Comparison of ENCODE assay signal across 14 mouse cellular contexts in genomic region chr17:83246090-83246489, GRCm38 (mm10). TPM values are rescaled to one million over a fixed set of nuclear protein-coding genes. Genes with fewer than 3 reads are reported as not detected.
A peak's percentile ranks its signal among the peaks of the same experiment; 100 is the strongest.
DNase-seq lines count a peak whose midpoint lies in the region; ATAC-seq and TF ChIP-seq lines count a peak whose summit lies in the region.
"Had no signal": no experiment of that assay in that cellular context is flagged by ENCODE, and none has a peak within 500 bp of the region (broad histone marks: within the 10 kb centered on the region; RNA-seq: fewer than 3 reads in every experiment).

No protein-coding gene starts in this region.

- 0 out of 2 replicates have a peak, but pooled peaks cover 6% of the 10 kb centered on the region for H3K4me1 ChIP-seq in kidney, postnatal 0 days (replicated peaks; ENCODE audit: insufficient read depth, low read length)
- H3K4me1 ChIP-seq in forebrain, embryonic 16.5 days (replicated peaks; ENCODE audit: control insufficient read depth, insufficient read depth, low read length), result peaks cover 5% of the 10 kb centered on the region
- H3K4me1 ChIP-seq in midbrain, embryonic 13.5 days (replicated peaks), result 0 out of 2 replicates have a peak, but pooled peaks cover 4% of the 10 kb centered on the region

- 28% methylated on average over 7 of the region's 7 CpGs for WGBS in kidney, postnatal 0 days
- WGBS in forebrain, embryonic 16.5 days, result 45% methylated on average over 7 of the region's 7 CpGs
- 52% methylated on average over 7 of the region's 7 CpGs for WGBS in midbrain, embryonic 13.5 days

- no peak overlapping the region for H3K4me3 ChIP-seq in kidney, postnatal 0 days (replicated peaks; ENCODE audit: low read depth, low read length)
- H3K4me3 ChIP-seq in forebrain, embryonic 16.5 days (replicated peaks; ENCODE audit: low read length), result no peak overlapping the region
- no peak overlapping the region for H3K4me3 ChIP-seq in midbrain, embryonic 13.5 days (replicated peaks)
- H3K4me3 ChIP-seq: gastrocnemius, adult 2 months; kidney, embryonic 15.5 days had no signal

- peak; percentile 31 for DNase-seq in kidney, postnatal 0 days (ENCODE audit: low spot score)
- DNase-seq in kidney, postnatal 36 days, result no peak
- peak; percentile 73 for DNase-seq in brain, embryonic 14.5 days (ENCODE audit: low read depth)
- no peak for DNase-seq in adrenal gland, postnatal 25 days
- DNase-seq in spleen, adult 18-20 months, result no peak
- DNase-seq: cerebellum, adult 8-10 months; gastrocnemius, adult 2 months; lung, postnatal 4 days; thymus, postnatal 14 days had no signal

- no peak for ATAC-seq in kidney, postnatal 0 days (replicated peaks; ENCODE audit: low FRiP score, low read depth)
- peak; percentile 49; the same call in 1 of the 2 replicates for ATAC-seq in forebrain, embryonic 16.5 days
- peak; percentile 58 for ATAC-seq in midbrain, embryonic 13.5 days

- no peaks in the 10 kb centered on the region for H3K36me3 ChIP-seq in kidney, postnatal 0 days (ENCODE audit: insufficient read depth, low read length)
- no peaks in the 10 kb centered on the region for H3K36me3 ChIP-seq in forebrain, embryonic 16.5 days (ENCODE audit: control insufficient read depth, insufficient read depth)
- H3K36me3 ChIP-seq in midbrain, embryonic 13.5 days, result no peaks in the 10 kb centered on the region
- H3K36me3 ChIP-seq: kidney, embryonic 15.5 days had no signal

- H3K27ac ChIP-seq in kidney, postnatal 0 days, result no peak overlapping the region
- H3K27ac ChIP-seq in forebrain, embryonic 16.5 days (ENCODE audit: low read length), result 0 out of 2 replicates have a peak overlapping the region, but pooled peaks have one; percentile 13
- no peak overlapping the region for H3K27ac ChIP-seq in midbrain, embryonic 13.5 days
- H3K27ac ChIP-seq: gastrocnemius, adult 2 months; kidney, embryonic 15.5 days; liver, embryonic 14.5 days had no signal

- H3K27me3 ChIP-seq in kidney, postnatal 0 days (ENCODE audit: insufficient read depth, low read length), result no peaks in the 10 kb centered on the region
- H3K27me3 ChIP-seq in forebrain, embryonic 16.5 days (replicated peaks; ENCODE audit: control insufficient read depth, insufficient read depth, low read length), result no peaks in the 10 kb centered on the region
- H3K27me3 ChIP-seq in midbrain, embryonic 13.5 days, result peaks cover 75% of the 10 kb centered on the region

- no peak for TF ChIP-seq POLR2A in brain, embryonic 14.5 days (IDR thresholded peaks at IDR 0.05; ENCODE audit: borderline replicate concordance, extremely low read depth, insufficient read depth, insufficient read length, poor library complexity, severe bottlenecking)

- no peak for TF ChIP-seq CTCF in kidney, postnatal 0 days (IDR thresholded peaks at IDR 0.05; ENCODE audit: low read depth)
- TF ChIP-seq CTCF in brain, embryonic 14.5 days (IDR thresholded peaks at IDR 0.05; ENCODE audit: borderline replicate concordance, extremely low read depth, insufficient read depth, insufficient read length), result no peak

- no peak overlapping the region for H3K4me2 ChIP-seq in kidney, postnatal 0 days (ENCODE audit: low read length)
- H3K4me2 ChIP-seq in forebrain, embryonic 16.5 days (ENCODE audit: low read length), result no peak overlapping the region
- H3K4me2 ChIP-seq in midbrain, embryonic 13.5 days (replicated peaks), result no peak overlapping the region
- H3K4me2 ChIP-seq: heart, embryonic 11.5 days; kidney, embryonic 15.5 days had no signal

- H3K9me3 ChIP-seq in kidney, postnatal 0 days (replicated peaks; ENCODE audit: low read length), result no peaks in the 10 kb centered on the region
- no peaks in the 10 kb centered on the region for H3K9me3 ChIP-seq in forebrain, embryonic 16.5 days (ENCODE audit: control insufficient read depth, low read length)
- no peaks in the 10 kb centered on the region for H3K9me3 ChIP-seq in midbrain, embryonic 13.5 days
- H3K9me3 ChIP-seq: kidney, embryonic 15.5 days had no signal

- H3K9ac ChIP-seq in kidney, postnatal 0 days (ENCODE audit: low read depth, low read length), result no peak overlapping the region
- no peak overlapping the region for H3K9ac ChIP-seq in forebrain, embryonic 16.5 days (replicated peaks; ENCODE audit: low read depth, low read length)
- H3K9ac ChIP-seq in midbrain, embryonic 13.5 days (replicated peaks), result no peak overlapping the region
- H3K9ac ChIP-seq: kidney, embryonic 15.5 days; liver, embryonic 14.5 days had no signal

RNA-seq across cellular contexts. Expression of gene Pkdcc, which starts 31.0 kb away (rescaled TPM):
- polyA plus RNA-seq in kidney, postnatal 0 days (2015; fragmentation: Nextera tagmentation; extraction: Ambion mirVana), result 28.5 and 29.1 TPM in 2 replicates
- 53.3 and 82.8 TPM in 2 replicates for polyA plus RNA-seq in brain, embryonic 14.5 days (2012; rRNA removed)
- polyA plus RNA-seq in forebrain, embryonic 16.5 days (2015; fragmentation: Nextera tagmentation; extraction: Ambion mirVana), result 5.5 and 5.8 TPM in 2 replicates
- polyA plus RNA-seq in midbrain, embryonic 13.5 days (2015; fragmentation: Nextera tagmentation; extraction: Ambion mirVana), result 1.5 and 2.3 TPM in 2 replicates
- 137 and 154 TPM in 2 replicates for total RNA-seq in adrenal gland, postnatal 25 days (2021)

Comparison
In these comparisons a context has a peak if more than half of its experiments do, and no peak if none do; other contexts are left out.
1. DNase-seq: peak in kidney, postnatal 0 days (single experiment) and brain, embryonic 14.5 days (single experiment); none in kidney, postnatal 36 days (0 of 2), adrenal gland, postnatal 25 days (single experiment) and spleen, adult 18-20 months (0 of 2).